Mouse (Mus musculus) liver, embryonic 14.5 days (tissue): ENCODE data around the gene Ccser1.

Experiments
- CTCF ChIP-seq: IDR thresholded peaks from 2 replicates; pipeline ENCODE4 v1.5.1; 2016; ENCODE audit warnings: antibody characterized with exemption, low read depth, control low read depth
- EP300 ChIP-seq: IDR thresholded peaks from 2 replicates; pipeline ENCODE4 v1.6.1; 2016; ENCODE audit warnings: antibody characterized with exemption, low read depth

DNA sequence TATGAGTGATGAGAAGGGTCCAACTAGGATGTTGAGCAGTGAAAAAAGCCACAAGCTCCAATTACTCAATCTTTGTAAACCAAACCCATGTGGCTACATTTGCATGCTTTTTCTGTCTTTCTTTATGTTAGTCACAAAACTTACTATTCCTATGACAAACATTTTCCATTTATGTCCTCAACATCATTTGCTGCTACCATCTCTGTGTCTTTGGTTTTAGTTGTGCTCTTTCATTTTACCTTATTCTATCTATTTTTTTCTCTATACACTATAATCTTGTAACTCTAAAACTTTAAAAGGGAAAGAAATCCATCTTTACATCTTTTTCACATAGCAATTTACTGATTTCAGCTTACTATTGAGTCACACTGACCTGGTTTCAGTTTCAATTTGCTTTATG is 834.2 kb downstream of the Ccser1 start:
- TF ChIP-seq EP300: no peak
- no peak for TF ChIP-seq CTCF
